Mouse (Mus musculus) liver, embryonic 14.5 days (tissue): ENCODE measurements around the gene Zfpl1. TPM values are rescaled to one million over a fixed set of nuclear protein-coding genes. Genes with fewer than 3 reads are reported as not detected.
"Not testable (repeated sequence)": the region's sequence is repeated elsewhere in the genome, so short reads cannot be mapped to it uniquely, and the experiment has no call there.

Experiments
- ATAC-seq: fragments of 200-750 bp; cut with Nextera tagmentation; 2 replicates; pipeline ENCODE4 v1.8.0; 2017; ENCODE audit warnings: moderate number of reproducible peaks, mild to moderate bottlenecking, moderate library complexity; ENCODE audit not compliant: insufficient read depth
- DNase-seq, 3 experiments: peaks; one replicate each; pipeline ENCODE4 v3.0.0-alpha.2; 2012 to 2013; ENCODE audit warnings: low read depth in 3 of 3, low spot score in 3 of 3
- H3K27ac ChIP-seq: fragments of 300-500 bp; sonication (generic); 2 replicates; pipeline ENCODE4 v1.5.1; 2014; ENCODE audit warnings: moderate library complexity, mild to moderate bottlenecking, control low read depth, inconsistent platforms
- H3K27me3 ChIP-seq: fragments of 300-500 bp; sonication (generic); 2 replicates; pipeline ENCODE4 v1.6.1; 2014; ENCODE audit warnings: mild to moderate bottlenecking, low read length, moderate library complexity; ENCODE audit not compliant: control insufficient read depth, insufficient read depth
- H3K36me3 ChIP-seq: fragments of 300-500 bp; sonication (generic); replicated peaks from 2 replicates; pipeline ENCODE4 v1.6.1; 2014; ENCODE audit warnings: low read depth; ENCODE audit not compliant: control insufficient read depth, insufficient read depth
- H3K4me1 ChIP-seq, 2 experiments: fragments of 200-500 bp in 1 of 2; fragments of 300-500 bp in 1 of 2; sonication (generic) in 1 of 2; replicated peaks; 2 replicates each; pipeline ENCODE4 v1.6.1; 2012 to 2014; ENCODE audit warnings: antibody characterized with exemption in 1 of 2, inconsistent platforms in 1 of 2, low read length in 1 of 2; ENCODE audit not compliant: control insufficient read depth in 2 of 2, insufficient read depth in 2 of 2
- H3K4me2 ChIP-seq: fragments of 300-500 bp; sonication (generic); 2 replicates; pipeline ENCODE4 v1.6.1; 2014; ENCODE audit warnings: low read depth, mild to moderate bottlenecking, control low read depth, moderate library complexity
- H3K4me3 ChIP-seq, 2 experiments: fragments of 200-500 bp in 1 of 2; fragments of 300-500 bp in 1 of 2; sonication (generic) in 1 of 2; 2 replicates each; pipeline ENCODE4 v1.5.1; 2012 to 2014; ENCODE audit warnings: low read depth in 2 of 2, low read length in 2 of 2, mild to moderate bottlenecking in 2 of 2, control low read depth in 1 of 2, inconsistent platforms in 1 of 2, moderate library complexity in 1 of 2; ENCODE audit not compliant: insufficient read depth in 1 of 2
- H3K9ac ChIP-seq: fragments of 300-500 bp; sonication (generic); replicated peaks from 2 replicates; pipeline ENCODE4 v1.6.1; 2014; ENCODE audit warnings: mild to moderate bottlenecking, control low read depth, moderate library complexity
- H3K9me3 ChIP-seq: fragments of 300-500 bp; sonication (generic); 2 replicates; pipeline ENCODE4 v1.6.1; 2016; ENCODE audit warnings: low read length, mixed read lengths; ENCODE audit not compliant: control insufficient read depth
- CTCF ChIP-seq: IDR thresholded peaks from 2 replicates; pipeline ENCODE4 v1.5.1; 2016; ENCODE audit warnings: antibody characterized with exemption, low read depth, control low read depth
- EP300 ChIP-seq: IDR thresholded peaks from 2 replicates; pipeline ENCODE4 v1.6.1; 2016; ENCODE audit warnings: antibody characterized with exemption, low read depth
- WGBS: fragments of 180-500 bp; shearing (Covaris S2); extraction: QIAGEN DNeasy Blood & Tissue Kit; methylation state at CpG from one replicate; pipeline ENCODE4 v1.1.7; 2014; ENCODE audit not compliant: insufficient replicate concordance; 5-methylcytosine and 5-hydroxymethylcytosine counted together
- polyA plus RNA-seq, 2 experiments: library from polyadenylated mRNA; depleted of rRNA in 1 of 2; stranded (reverse) in 1 of 2; unstranded in 1 of 2; fragments of >200 nt; fragmentation: Nextera tagmentation in 1 of 2; extraction: Ambion mirVana in 1 of 2; gene quantifications; 2 replicates each; pipeline versions ENCODE4 v1.2.1 to v1.2.3; 2012 to 2014

The Zfpl1 gene
- polyA plus RNA-seq (2012; rRNA removed) (20.8 and 24.1 TPM in 2 replicates), polyA plus RNA-seq (2014; fragmentation: Nextera tagmentation; extraction: Ambion mirVana) (18.1 and 20.4 TPM in 2 replicates)

DNA sequence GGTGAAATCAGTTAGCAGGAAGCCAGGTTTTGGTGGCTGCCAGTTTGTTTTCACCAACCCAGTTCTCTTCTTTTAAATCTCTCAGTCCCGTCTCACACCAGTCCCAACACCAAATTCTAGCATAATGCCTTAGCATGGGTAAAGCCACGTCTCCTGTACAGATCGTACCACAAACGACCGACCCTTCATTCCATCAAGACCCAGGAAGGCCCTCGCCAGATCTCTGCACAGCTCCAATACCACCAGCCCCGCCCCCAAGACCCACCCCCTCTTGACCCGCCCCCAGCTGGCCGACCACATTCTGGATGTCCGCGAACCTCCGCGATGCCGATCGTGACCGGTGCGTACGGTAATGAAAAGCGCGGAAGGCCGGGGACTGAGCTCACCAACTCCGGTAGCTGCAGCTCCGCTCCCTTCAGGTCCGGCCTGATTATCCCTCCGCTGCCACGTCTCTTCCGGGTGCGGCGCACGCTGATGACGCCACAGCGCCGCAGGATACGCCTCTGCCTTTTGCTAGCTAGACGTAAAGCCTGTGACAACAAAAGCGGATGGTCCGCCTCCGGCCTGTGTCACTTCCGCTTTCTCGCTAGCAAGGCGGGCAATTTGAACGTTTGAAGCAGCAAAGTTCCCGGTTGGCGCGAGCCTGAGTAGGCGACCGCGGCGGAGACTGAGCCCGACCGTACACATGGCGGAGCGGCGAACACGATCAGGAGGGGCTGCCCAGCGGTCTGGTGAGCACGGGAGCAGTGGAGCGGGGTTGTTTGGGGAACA lies at the start of gene Zfpl1, which contains the start of gene Cdca5:
Gene Zfpl1 (minus strand): TSS at position 479 of the 771 bp plus-strand sequence.
Gene Cdca5 (plus strand): TSS at position 506 of the 771 bp plus-strand sequence.
- Histone ChIP-seq H3K27ac (peak within 1 kb of the TSS; percentile 87), H3K4me1 (peaks cover 9 to 10% of the 10 kb centered on the region in 2 experiments; a peak in 3 of 4 replicates), H3K4me3 (peak within 1 kb of the TSS; percentile 81), H3K4me2 (peak within 1 kb of the TSS; percentile 92), H3K9ac (peak within 1 kb of the TSS; percentile 93), H3K27me3 (no peaks in the 10 kb centered on the region), H3K9me3 (no peaks in the 10 kb centered on the region), H3K36me3 (peaks cover 28% of the 10 kb centered on the region)
- ATAC-seq (peak; percentile 86), DNase-seq (peak; percentile 98)
- under 1% methylated on average over 58 of the region's 58 CpGs for WGBS
- TF ChIP-seq EP300 (no peak), CTCF (0 out of 2 replicates have a peak, but pooled peaks have one; percentile 14)

DNA sequence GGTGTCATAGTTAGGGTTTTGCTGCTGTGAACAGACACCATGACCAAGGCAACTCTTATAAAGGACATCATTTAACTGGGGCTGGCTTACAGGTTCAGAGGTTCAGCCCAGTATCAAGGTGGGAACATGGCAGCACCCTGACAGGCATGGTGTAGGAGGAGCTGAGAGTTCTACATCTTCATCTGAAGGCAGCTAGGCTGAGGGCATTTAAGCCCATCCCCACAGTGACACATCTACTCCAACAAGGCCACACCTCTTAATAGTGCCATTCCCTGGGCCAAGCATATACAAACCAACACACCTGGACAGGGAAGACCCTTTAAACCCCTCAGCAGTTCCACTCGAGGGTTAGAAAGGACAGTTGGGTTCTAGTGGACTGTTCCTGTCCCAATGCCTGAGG lies 48.4 kb upstream of the Zfpl1 start:
- Histone ChIP-seq H3K4me3 (peak overlapping the region; percentile 4 to 53; a peak in 2 of 4 replicates), H3K27ac (peak overlapping the region; percentile 98), H3K9ac (peak overlapping the region; percentile 64), H3K4me2 (peak overlapping the region; percentile 91), H3K4me1 (peaks cover 55 to 56% of the 10 kb centered on the region in 2 experiments)
- not testable (repeated sequence) for DNase-seq, H3K36me3 ChIP-seq, H3K9me3 ChIP-seq, H3K27me3 ChIP-seq
- WGBS: 28% methylated on average over 1 of the region's 1 CpGs
- ATAC-seq: peak; percentile 47; the same call in 1 of the 2 replicates

- H3K27me3 ChIP-seq: no peaks in the 10 kb centered on the region
These were observed 47.5 kb upstream of the Zfpl1 start for GRCm38 (mm10) chr19:6132171-6132827.

GRCm38 (mm10) chr19:6130414-6131128 lies 45.8 kb upstream of the Zfpl1 start:
- Histone ChIP-seq H3K27ac (peak overlapping the region; percentile 98), H3K4me2 (peak overlapping the region; percentile 91), H3K4me1 (peaks cover 55 to 63% of the 10 kb centered on the region in 2 experiments), H3K4me3 (peak overlapping the region; percentile 27 to 53; a peak in 3 of 4 replicates), H3K9ac (peak overlapping the region; percentile 5; the same call in 1 of the 2 replicates)
- DNase-seq, H3K27me3 ChIP-seq, ATAC-seq, H3K9me3 ChIP-seq, H3K36me3 ChIP-seq: not testable (repeated sequence)
- WGBS: 54% methylated on average over 7 of the region's 7 CpGs

More at GRCm38 (mm10) chr19:6132171-6132827, 47.5 kb upstream of the Zfpl1 start:
- Histone ChIP-seq H3K9ac (peak overlapping the region; percentile 64), H3K4me3 (peak overlapping the region; percentile 53 to 59), H3K27ac (peak overlapping the region; percentile 98), H3K36me3 (0 out of 2 replicates have a peak, but pooled peaks cover 2% of the 10 kb centered on the region), H3K4me1 (peaks cover 55 to 56% of the 10 kb centered on the region in 2 experiments), H3K9me3 (no peaks in the 10 kb centered on the region), H3K4me2 (peak overlapping the region; percentile 91)
- ATAC-seq: peak; percentile 78
- TF ChIP-seq CTCF (no peak), EP300 (peak; percentile 90)
- peak; percentile 77 to 81 (median 81) for DNase-seq
- WGBS: 44% methylated on average over 7 of the region's 7 CpGs
